Mouse (Mus musculus) lung, embryonic 14.5 days (tissue): Measurements from ENCODE around the gene Hoxa5. TPM values are rescaled to one million over a fixed set of nuclear protein-coding genes. Genes with fewer than 3 reads are reported as not detected.

Experiments
- ATAC-seq: fragments of 200-750 bp; cut with Nextera tagmentation; 2 replicates; pipeline ENCODE4 v1.8.0; 2017; ENCODE audit warnings: mild to moderate bottlenecking, moderate TSS enrichment, moderate library complexity; ENCODE audit not compliant: insufficient read depth
- DNase-seq: peaks from one replicate; pipeline ENCODE4 v3.0.0-alpha.2; 2015
- H3K27ac ChIP-seq: fragments of 300-500 bp; sonication (generic); 2 replicates; pipeline ENCODE4 v1.5.1; 2014; ENCODE audit warnings: low read depth, mild to moderate bottlenecking, moderate library complexity
- H3K27me3 ChIP-seq: fragments of 300-500 bp; sonication (generic); 2 replicates; pipeline ENCODE4 v1.6.1; 2014; ENCODE audit warnings: low read length, control low read depth; ENCODE audit not compliant: insufficient read depth
- H3K36me3 ChIP-seq: fragments of 300-500 bp; sonication (generic); 2 replicates; pipeline ENCODE4 v1.6.1; 2014; ENCODE audit warnings: control low read depth; ENCODE audit not compliant: insufficient read depth
- H3K4me1 ChIP-seq: fragments of 300-500 bp; sonication (generic); 2 replicates; pipeline ENCODE4 v1.6.1; 2014; ENCODE audit warnings: antibody characterized with exemption, control low read depth; ENCODE audit not compliant: insufficient read depth
- H3K4me2 ChIP-seq: fragments of 300-500 bp; sonication (generic); 2 replicates; pipeline ENCODE4 v1.6.1; 2014; ENCODE audit warnings: mild to moderate bottlenecking
- H3K4me3 ChIP-seq: fragments of 300-500 bp; sonication (generic); 2 replicates; pipeline ENCODE4 v1.5.1; 2014; ENCODE audit warnings: low read depth, low read length
- H3K9ac ChIP-seq: fragments of 300-500 bp; sonication (generic); 2 replicates; pipeline ENCODE4 v1.6.1; 2014
- H3K9me3 ChIP-seq: fragments of 300-500 bp; sonication (generic); 2 replicates; pipeline ENCODE4 v1.6.1; 2016; ENCODE audit warnings: low read depth, low read length, control low read depth
- CTCF ChIP-seq: IDR thresholded peaks from 2 replicates; pipeline ENCODE4 v1.5.1; 2016; ENCODE audit warnings: antibody characterized with exemption, low read depth
- WGBS: fragments of 180-500 bp; shearing (Covaris S2); extraction: QIAGEN DNeasy Blood & Tissue Kit; methylation state at CpG from one replicate; pipeline ENCODE4 v1.1.7; 2014; 5-methylcytosine and 5-hydroxymethylcytosine counted together
- polyA plus RNA-seq: library from polyadenylated mRNA; unstranded; fragments of >200 nt; fragmentation: Nextera tagmentation; extraction: Ambion mirVana; gene quantifications from 2 replicates; pipeline ENCODE4 v1.2.1, GENCODE M21; 2014

Gene Hoxa5
- polyA plus RNA-seq, 1 experiment from 2014 or later = 58.5 TPM

- H3K36me3 ChIP-seq = no peaks in the 10 kb centered on the region
- H3K4me2 ChIP-seq = peak overlapping the region; percentile 45
- no peak for ATAC-seq
- H3K27ac ChIP-seq = no peak overlapping the region
- H3K4me1 ChIP-seq = no peaks in the 10 kb centered on the region
- DNase-seq = no peak
- H3K27me3 ChIP-seq = peaks cover 99% of the 10 kb centered on the region
- H3K9me3 ChIP-seq = no peaks in the 10 kb centered on the region
- peak overlapping the region; percentile 19 for H3K4me3 ChIP-seq
- no peak for TF ChIP-seq CTCF
- WGBS = 2% methylated on average over 30 of the region's 30 CpGs
- H3K9ac ChIP-seq = no peak overlapping the region
These were observed 35.4 kb upstream of the Hoxa5 start for GRCm38 (mm10) chr6:52239625-52240388.

- DNase-seq (no peak), ATAC-seq (no peak)
- H3K27ac ChIP-seq = no peak overlapping the region
- peaks cover 99% of the 10 kb centered on the region for H3K27me3 ChIP-seq
- TF ChIP-seq CTCF = no peak
- H3K4me2 ChIP-seq = no peak overlapping the region
- no peaks in the 10 kb centered on the region for H3K9me3 ChIP-seq
- WGBS = 1% methylated on average over 7 of the region's 7 CpGs
- no peak overlapping the region for H3K4me3 ChIP-seq
- H3K4me1 ChIP-seq = no peaks in the 10 kb centered on the region
- no peak overlapping the region for H3K9ac ChIP-seq
- no peaks in the 10 kb centered on the region for H3K36me3 ChIP-seq
These were observed 34.6 kb upstream of the Hoxa5 start for GRCm38 (mm10) chr6:52238976-52239375.

DNA sequence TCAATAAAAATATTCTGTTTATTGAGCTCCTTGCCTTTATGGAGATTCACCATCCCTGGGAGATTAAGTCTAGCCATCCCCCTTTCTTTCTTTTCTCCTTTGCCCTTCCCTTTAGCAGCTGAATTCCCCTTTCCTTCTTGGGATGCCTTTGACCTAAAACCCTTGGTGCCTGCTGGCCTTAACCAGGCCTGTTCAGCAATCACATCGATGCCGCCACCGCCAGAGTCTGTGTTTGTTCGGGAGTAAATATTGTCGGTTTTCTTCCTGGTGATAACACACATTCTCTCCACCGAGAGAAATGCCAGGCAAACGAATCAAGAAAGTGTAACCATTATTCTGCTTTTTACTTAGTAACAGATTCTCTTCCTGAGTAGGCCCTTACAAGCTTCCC, 33.8 kb upstream of the Hoxa5 start:
- TF ChIP-seq CTCF = no peak
- H3K4me3 ChIP-seq = no peak overlapping the region
- no peak overlapping the region for H3K4me2 ChIP-seq
- H3K36me3 ChIP-seq = no peaks in the 10 kb centered on the region
- DNase-seq (no peak), ATAC-seq (no peak)
- H3K27me3 ChIP-seq = peaks cover 99% of the 10 kb centered on the region
- no peaks in the 10 kb centered on the region for H3K9me3 ChIP-seq
- H3K4me1 ChIP-seq = no peaks in the 10 kb centered on the region
- WGBS = 2% methylated on average over 7 of the region's 7 CpGs
- H3K27ac ChIP-seq = no peak overlapping the region
- no peak overlapping the region for H3K9ac ChIP-seq

- no peak for TF ChIP-seq CTCF
- WGBS = 12% methylated on average over 10 of the region's 10 CpGs
- H3K4me2 ChIP-seq = no peak overlapping the region
- peaks cover 99% of the 10 kb centered on the region for H3K27me3 ChIP-seq
- H3K9me3 ChIP-seq = no peaks in the 10 kb centered on the region
- H3K9ac ChIP-seq = no peak overlapping the region
- H3K4me3 ChIP-seq = no peak overlapping the region
- ATAC-seq = no peak
- DNase-seq = no peak
- no peak overlapping the region for H3K27ac ChIP-seq
- no peaks in the 10 kb centered on the region for H3K4me1 ChIP-seq
- no peaks in the 10 kb centered on the region for H3K36me3 ChIP-seq
These were observed 33.2 kb upstream of the Hoxa5 start for GRCm38 (mm10) chr6:52237346-52238154.

DNA sequence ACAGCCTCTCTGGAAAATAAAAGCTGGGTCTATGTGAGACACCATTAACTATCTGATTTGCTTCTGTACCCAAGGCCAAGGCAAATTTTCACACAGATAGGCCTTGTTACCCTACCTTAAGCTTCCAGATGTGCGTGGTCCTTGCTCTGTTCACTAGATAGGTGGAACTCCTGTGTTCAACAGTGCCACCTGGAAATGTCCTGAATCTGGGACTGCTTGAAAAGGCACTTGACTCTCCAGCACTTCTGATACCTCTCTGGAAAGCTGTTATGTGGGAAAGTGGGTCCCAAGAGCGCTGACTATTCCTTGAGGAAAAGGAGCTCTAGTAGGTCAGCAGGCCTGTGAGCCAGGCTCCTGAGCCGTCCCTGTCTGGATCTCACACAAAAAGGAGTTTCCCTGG, 32.4 kb upstream of the Hoxa5 start:
- no peak for TF ChIP-seq CTCF
- Histone ChIP-seq H3K9ac (no peak overlapping the region), H3K36me3 (no peaks in the 10 kb centered on the region), H3K4me1 (no peaks in the 10 kb centered on the region), H3K9me3 (no peaks in the 10 kb centered on the region), H3K4me3 (no peak overlapping the region), H3K4me2 (no peak overlapping the region), H3K27me3 (peaks cover 99% of the 10 kb centered on the region), H3K27ac (no peak overlapping the region)
- ATAC-seq = no peak
- DNase-seq = no peak
- 6% methylated on average over 3 of the region's 3 CpGs for WGBS

DNA sequence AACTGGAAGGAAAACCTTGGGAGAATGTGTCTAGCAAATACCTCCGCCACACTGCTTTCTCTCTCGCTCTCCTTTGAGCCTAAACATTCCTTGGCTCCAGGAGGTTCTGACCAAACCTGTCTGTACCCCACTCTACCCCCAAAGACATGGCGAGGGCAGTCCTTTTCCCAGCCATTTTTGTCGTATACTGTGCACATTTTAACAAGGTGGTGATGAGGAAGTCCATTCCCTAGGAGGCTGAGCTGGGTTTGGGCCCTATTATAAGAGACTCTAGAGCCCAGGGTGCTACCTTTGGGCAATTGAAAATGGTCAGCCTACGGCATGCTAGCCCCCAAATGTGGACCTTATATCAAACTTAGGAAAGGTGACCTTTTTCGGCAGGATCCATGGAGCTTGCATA, 31.5 kb upstream of the Hoxa5 start:
- Histone ChIP-seq H3K36me3 (no peaks in the 10 kb centered on the region), H3K27me3 (peaks cover 98% of the 10 kb centered on the region), H3K27ac (no peak overlapping the region), H3K4me1 (no peaks in the 10 kb centered on the region), H3K4me3 (no peak overlapping the region), H3K9ac (no peak overlapping the region), H3K9me3 (no peaks in the 10 kb centered on the region), H3K4me2 (no peak overlapping the region)
- WGBS = 16% methylated on average over 6 of the region's 6 CpGs
- ATAC-seq (no peak), DNase-seq (no peak)
- no peak for TF ChIP-seq CTCF

GRCm38 (mm10) chr6:52235267-52235666, 30.9 kb upstream of the Hoxa5 start:
- no peak overlapping the region for H3K27ac ChIP-seq
- H3K36me3 ChIP-seq = no peaks in the 10 kb centered on the region
- WGBS = 31% methylated on average over 9 of the region's 9 CpGs
- no peak for TF ChIP-seq CTCF
- H3K4me1 ChIP-seq = no peaks in the 10 kb centered on the region
- no peak for DNase-seq
- H3K4me2 ChIP-seq = no peak overlapping the region
- no peak overlapping the region for H3K9ac ChIP-seq
- H3K4me3 ChIP-seq = no peak overlapping the region
- peaks cover 98% of the 10 kb centered on the region for H3K27me3 ChIP-seq
- H3K9me3 ChIP-seq = no peaks in the 10 kb centered on the region
- no peak for ATAC-seq
